Mouse (Mus musculus): ENCODE measurements around the gene Lrcol1.

Gene Lrcol1

GRCm38 (mm10) chr5:110386371-110387330, 42.1 kb downstream of the Lrcol1 start:
- DNase-seq (ENCODE audit: low spot score in 2 of 2): peak in 1 of 2 experiments; percentile 24

GRCm38 (mm10) chr5:110387332-110387731, 42.8 kb downstream of the Lrcol1 start:
- no peak for DNase-seq (ENCODE audit: low spot score in 2 of 2)

GRCm38 (mm10) chr5:110390631-110391030, 46.1 kb downstream of the Lrcol1 start:
- no peak for DNase-seq (ENCODE audit: low spot score in 2 of 2)

- no peak for DNase-seq (ENCODE audit: low spot score in 2 of 2)
Observed at GRCm38 (mm10) chr5:110392727-110393126, 48.2 kb downstream of the Lrcol1 start.

GRCm38 (mm10) chr5:110395006-110395661, 50.6 kb downstream of the Lrcol1 start:
- no peak for DNase-seq (ENCODE audit: low spot score in 2 of 2)

- DNase-seq (ENCODE audit: low spot score in 2 of 2): no peak
Observed at GRCm38 (mm10) chr5:110401101-110401500, 56.6 kb downstream of the Lrcol1 start.

GRCm38 (mm10) chr5:110402557-110402956, 58.0 kb downstream of the Lrcol1 start:
- DNase-seq (ENCODE audit: low spot score in 2 of 2): no peak

GRCm38 (mm10) chr5:110403931-110404330, 59.4 kb downstream of the Lrcol1 start:
- no peak for DNase-seq (ENCODE audit: low spot score in 2 of 2)

All from thymus, postnatal 10 days (tissue).